Mouse (Mus musculus) cerebellum, adult 9-10 months (tissue): Measurements from ENCODE around the gene Slc26a3.
"Not testable (repeated sequence)": the region's sequence is repeated elsewhere in the genome, so short reads cannot be mapped to it uniquely, and the experiment has no call there.

ENCODE experiments used
- DNase-seq: peaks from one replicate; pipeline ENCODE4 v3.0.0; 2022

Gene Slc26a3

GRCm38 (mm10) chr12:31437791-31438190 is 47.1 kb downstream of the Slc26a3 start:
- no peak for DNase-seq

GRCm38 (mm10) chr12:31439612-31440011 is 48.9 kb downstream of the Slc26a3 start:
- no peak for DNase-seq

GRCm38 (mm10) chr12:31444131-31444546 is 53.5 kb downstream of the Slc26a3 start:
- DNase-seq = no peak

- DNase-seq = no peak
Measured at GRCm38 (mm10) chr12:31444827-31445226, 54.2 kb downstream of the Slc26a3 start.

GRCm38 (mm10) chr12:31449341-31449740 is 58.7 kb downstream of the Slc26a3 start:
- no peak for DNase-seq

GRCm38 (mm10) chr12:31456271-31456670 is 65.6 kb downstream of the Slc26a3 start:
- DNase-seq = no peak

GRCm38 (mm10) chr12:31458474-31458873 is 67.8 kb downstream of the Slc26a3 start:
- no peak for DNase-seq

- DNase-seq = not testable (repeated sequence)
Measured at GRCm38 (mm10) chr12:31460270-31460669, 69.6 kb downstream of the Slc26a3 start.

GRCm38 (mm10) chr12:31461371-31461770 is 70.7 kb downstream of the Slc26a3 start:
- DNase-seq = no peak

GRCm38 (mm10) chr12:31462615-31463014 is 71.9 kb downstream of the Slc26a3 start:
- no peak for DNase-seq

- not testable (repeated sequence) for DNase-seq
Measured at GRCm38 (mm10) chr12:31478182-31478581, 87.5 kb downstream of the Slc26a3 start.

- DNase-seq = no peak
Measured at GRCm38 (mm10) chr12:31486431-31486830, 95.8 kb downstream of the Slc26a3 start.

GRCm38 (mm10) chr12:31498936-31499313 is 108.3 kb downstream of the Slc26a3 start:
- DNase-seq = no peak

GRCm38 (mm10) chr12:31499314-31500131 is 108.9 kb downstream of the Slc26a3 start, which contains the start of gene Cbll1:
Cbll1 (minus strand) TSS chr12:31499616.
- DNase-seq = peak; percentile 96

GRCm38 (mm10) chr12:31500196-31500595 is 109.5 kb downstream of the Slc26a3 start:
- DNase-seq = no peak

GRCm38 (mm10) chr12:31501266-31501665 is 110.6 kb downstream of the Slc26a3 start:
- DNase-seq = peak; percentile 23

GRCm38 (mm10) chr12:31503211-31503610 is 112.5 kb downstream of the Slc26a3 start:
- DNase-seq = no peak

- DNase-seq = peak; percentile 76
Measured at GRCm38 (mm10) chr12:31507718-31508364, 117.2 kb downstream of the Slc26a3 start.

GRCm38 (mm10) chr12:31508496-31508895 is 117.8 kb downstream of the Slc26a3 start:
- no peak for DNase-seq

- DNase-seq = no peak
Measured at GRCm38 (mm10) chr12:31511218-31511617, 120.5 kb downstream of the Slc26a3 start.

GRCm38 (mm10) chr12:31512634-31513411 is 122.2 kb downstream of the Slc26a3 start:
- no peak for DNase-seq

- no peak for DNase-seq
Measured at GRCm38 (mm10) chr12:31513724-31514503, 123.2 kb downstream of the Slc26a3 start.

- DNase-seq = no peak
Measured at GRCm38 (mm10) chr12:31520119-31520518, 129.4 kb downstream of the Slc26a3 start.
